Mouse (Mus musculus): ENCODE measurements around the gene Ifrd2. TPM values are rescaled to one million over a fixed set of nuclear protein-coding genes. Genes with fewer than 3 reads are reported as not detected.

Ifrd2 gene
- polyA plus RNA-seq, 1 experiment from 2014 or later: 44.6 TPM

GRCm38 (mm10) chr9:107598385-107598784, 10.9 kb downstream of the Ifrd2 start:
- ATAC-seq (ENCODE audit: insufficient number of reproducible peaks, insufficient read depth, low FRiP score, low read depth): no peak
- 0 out of 2 replicates have a peak, but pooled peaks cover 3% of the 10 kb centered on the region for H3K27me3 ChIP-seq (ENCODE audit: control insufficient read depth, insufficient read depth, low read length)
- 82% methylated on average over 5 of the region's 5 CpGs for WGBS
- no peaks in the 10 kb centered on the region for H3K9me3 ChIP-seq (ENCODE audit: control insufficient read depth, low read length)
- H3K9ac ChIP-seq (ENCODE audit: low read length): no peak overlapping the region
- H3K4me2 ChIP-seq (ENCODE audit: low read length): no peak overlapping the region
- H3K36me3 ChIP-seq (ENCODE audit: control insufficient read depth, insufficient read depth, low read length): peaks cover 19% of the 10 kb centered on the region
- no peak overlapping the region for H3K4me3 ChIP-seq (ENCODE audit: control insufficient read depth in 1 of 2, insufficient read depth in 1 of 2, low read depth in 1 of 2, low read length in 2 of 2)
- H3K27ac ChIP-seq (replicated peaks in 1 of 2; ENCODE audit: control insufficient read depth in 1 of 2, insufficient read depth in 1 of 2, low read depth in 2 of 2, low read length in 2 of 2): 0 out of 4 replicates have a peak overlapping the region, but pooled peaks of 1 of the 2 experiments have one; percentile 97
- H3K4me1 ChIP-seq (ENCODE audit: control insufficient read depth in 2 of 2, insufficient read depth in 2 of 2, low read length in 2 of 2): peaks cover 22 to 23% of the 10 kb centered on the region in 2 experiments

DNA sequence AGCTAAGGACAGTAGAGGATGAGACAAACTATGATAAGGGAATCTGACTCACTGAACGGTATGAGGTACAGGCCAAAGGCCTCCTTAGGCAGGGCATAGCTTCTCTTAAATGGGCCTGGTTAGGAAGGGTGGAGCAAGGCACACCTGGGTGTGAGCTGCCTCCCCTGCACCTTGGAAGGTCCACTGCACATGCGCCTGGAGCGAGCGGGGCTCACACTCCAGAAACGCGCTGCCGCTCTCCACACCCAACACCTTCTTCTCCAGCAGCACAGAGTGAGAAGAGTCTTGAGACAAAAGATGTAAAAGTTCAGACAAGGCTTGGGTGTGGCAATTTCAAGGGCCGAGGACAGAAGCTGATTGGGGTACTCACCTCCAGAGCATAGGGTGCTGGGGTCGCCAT, 12.0 kb downstream of the Ifrd2 start:
- Histone ChIP-seq H3K27me3 (ENCODE audit: control insufficient read depth, insufficient read depth, low read length) (0 out of 2 replicates have a peak, but pooled peaks cover 3% of the 10 kb centered on the region), H3K4me1 (ENCODE audit: control insufficient read depth in 2 of 2, insufficient read depth in 2 of 2, low read length in 2 of 2) (peaks cover 18 to 27% of the 10 kb centered on the region in 2 experiments), H3K4me3 (ENCODE audit: control insufficient read depth in 1 of 2, insufficient read depth in 1 of 2, low read depth in 1 of 2, low read length in 2 of 2) (no peak overlapping the region), H3K9me3 (ENCODE audit: control insufficient read depth, low read length) (no peaks in the 10 kb centered on the region), H3K36me3 (ENCODE audit: control insufficient read depth, insufficient read depth, low read length) (peaks cover 9% of the 10 kb centered on the region; the same call in 1 of the 2 replicates), H3K9ac (ENCODE audit: low read length) (no peak overlapping the region), H3K4me2 (ENCODE audit: low read length) (no peak overlapping the region), H3K27ac (replicated peaks in 1 of 2; ENCODE audit: control insufficient read depth in 1 of 2, insufficient read depth in 1 of 2, low read depth in 2 of 2, low read length in 2 of 2) (no peak overlapping the region)
- ATAC-seq (ENCODE audit: insufficient number of reproducible peaks, insufficient read depth, low FRiP score, low read depth): no peak
- 74% methylated on average over 9 of the region's 9 CpGs for WGBS

DNA sequence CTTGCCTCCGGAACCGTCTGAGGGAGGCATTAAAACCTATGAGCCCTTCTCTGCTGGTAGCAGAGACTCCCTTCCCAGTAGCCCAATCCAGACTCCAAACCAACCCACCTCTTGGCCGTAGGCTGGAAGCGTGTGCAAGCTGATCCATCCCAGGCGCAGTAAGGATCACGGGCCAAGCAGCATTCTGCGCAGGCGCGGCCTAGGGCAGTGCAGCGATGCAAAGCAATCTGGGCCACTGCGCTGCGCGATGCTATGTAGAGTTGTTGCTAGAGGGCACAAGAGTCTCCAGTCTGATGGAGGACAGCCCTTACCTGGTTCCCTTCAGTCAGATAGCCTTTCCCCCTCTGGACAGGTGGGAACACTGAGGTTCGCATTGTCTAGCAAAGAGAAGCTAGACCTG, 12.4 kb downstream of the Ifrd2 start:
- Histone ChIP-seq H3K4me2 (ENCODE audit: low read length) (no peak overlapping the region), H3K27ac (replicated peaks in 1 of 2; ENCODE audit: control insufficient read depth in 1 of 2, insufficient read depth in 1 of 2, low read depth in 2 of 2, low read length in 2 of 2) (no peak overlapping the region), H3K4me1 (ENCODE audit: control insufficient read depth in 2 of 2, insufficient read depth in 2 of 2, low read length in 2 of 2) (peaks cover 22 to 31% of the 10 kb centered on the region in 2 experiments), H3K9ac (ENCODE audit: low read length) (no peak overlapping the region), H3K9me3 (ENCODE audit: control insufficient read depth, low read length) (no peaks in the 10 kb centered on the region), H3K4me3 (ENCODE audit: control insufficient read depth in 1 of 2, insufficient read depth in 1 of 2, low read depth in 1 of 2, low read length in 2 of 2) (no peak overlapping the region), H3K27me3 (ENCODE audit: control insufficient read depth, insufficient read depth, low read length) (0 out of 2 replicates have a peak, but pooled peaks cover 3% of the 10 kb centered on the region), H3K36me3 (ENCODE audit: control insufficient read depth, insufficient read depth, low read length) (0 out of 2 replicates have a peak, but pooled peaks cover 5% of the 10 kb centered on the region)
- 60% methylated on average over 14 of the region's 14 CpGs for WGBS
- no peak for ATAC-seq (ENCODE audit: insufficient number of reproducible peaks, insufficient read depth, low FRiP score, low read depth)

- 74% methylated on average over 12 of the region's 12 CpGs for WGBS
- H3K4me1 ChIP-seq (ENCODE audit: control insufficient read depth in 2 of 2, insufficient read depth in 2 of 2, low read length in 2 of 2): peaks cover 24 to 34% of the 10 kb centered on the region in 2 experiments
- no peak for ATAC-seq (ENCODE audit: insufficient number of reproducible peaks, insufficient read depth, low FRiP score, low read depth)
- H3K36me3 ChIP-seq (ENCODE audit: control insufficient read depth, insufficient read depth, low read length): 0 out of 2 replicates have a peak, but pooled peaks cover 2% of the 10 kb centered on the region
- H3K4me2 ChIP-seq (ENCODE audit: low read length): no peak overlapping the region
- 0 out of 2 replicates have a peak, but pooled peaks cover 3% of the 10 kb centered on the region for H3K27me3 ChIP-seq (ENCODE audit: control insufficient read depth, insufficient read depth, low read length)
- H3K9ac ChIP-seq (ENCODE audit: low read length): no peak overlapping the region
- H3K9me3 ChIP-seq (ENCODE audit: control insufficient read depth, low read length): no peaks in the 10 kb centered on the region
- H3K27ac ChIP-seq (replicated peaks in 1 of 2; ENCODE audit: control insufficient read depth in 1 of 2, insufficient read depth in 1 of 2, low read depth in 2 of 2, low read length in 2 of 2): no peak overlapping the region
- no peak overlapping the region for H3K4me3 ChIP-seq (ENCODE audit: control insufficient read depth in 1 of 2, insufficient read depth in 1 of 2, low read depth in 1 of 2, low read length in 2 of 2)
These were observed 13.3 kb downstream of the Ifrd2 start for GRCm38 (mm10) chr9:107600745-107601144.

GRCm38 (mm10) chr9:107601275-107601674, 13.8 kb downstream of the Ifrd2 start:
- Histone ChIP-seq H3K4me2 (ENCODE audit: low read length) (no peak overlapping the region), H3K9me3 (ENCODE audit: control insufficient read depth, low read length) (no peaks in the 10 kb centered on the region), H3K9ac (ENCODE audit: low read length) (no peak overlapping the region), H3K36me3 (ENCODE audit: control insufficient read depth, insufficient read depth, low read length) (no peaks in the 10 kb centered on the region), H3K27ac (replicated peaks in 1 of 2; ENCODE audit: control insufficient read depth in 1 of 2, insufficient read depth in 1 of 2, low read depth in 2 of 2, low read length in 2 of 2) (no peak overlapping the region), H3K4me1 (ENCODE audit: control insufficient read depth in 2 of 2, insufficient read depth in 2 of 2, low read length in 2 of 2) (peaks cover 21 to 36% of the 10 kb centered on the region in 2 experiments), H3K4me3 (ENCODE audit: control insufficient read depth in 1 of 2, insufficient read depth in 1 of 2, low read depth in 1 of 2, low read length in 2 of 2) (no peak overlapping the region), H3K27me3 (ENCODE audit: control insufficient read depth, insufficient read depth, low read length) (0 out of 2 replicates have a peak, but pooled peaks cover 3% of the 10 kb centered on the region)
- no peak for ATAC-seq (ENCODE audit: insufficient number of reproducible peaks, insufficient read depth, low FRiP score, low read depth)
- WGBS: 84% methylated on average over 11 of the region's 11 CpGs

DNA sequence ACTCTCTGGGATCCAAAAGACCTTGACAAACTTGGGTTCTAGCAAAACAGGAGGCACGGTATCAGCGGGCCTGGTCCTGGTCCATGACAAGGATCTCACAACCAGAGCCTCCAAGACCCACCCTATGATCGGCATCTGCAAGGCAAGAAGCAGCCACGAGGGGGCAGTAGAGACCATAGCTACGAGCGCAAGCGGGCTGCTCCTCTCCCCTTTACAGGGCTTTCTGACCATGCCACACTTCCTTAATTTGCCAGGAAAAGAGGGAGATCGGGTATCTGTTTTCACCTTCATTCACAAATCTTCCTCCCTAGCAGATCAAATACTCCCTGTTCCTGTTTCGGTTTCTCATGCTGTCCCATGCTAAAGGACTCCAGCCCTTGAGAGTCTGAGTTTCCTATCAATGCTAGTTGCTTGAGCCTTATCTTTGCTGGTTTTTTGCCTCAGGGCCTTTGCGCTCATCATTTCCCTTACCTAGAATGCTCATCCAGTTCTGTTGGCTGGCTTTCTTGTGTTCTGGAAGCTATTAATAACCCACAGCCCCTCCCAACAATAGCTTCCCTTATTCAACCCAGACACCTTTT, 14.7 kb downstream of the Ifrd2 start:
- Histone ChIP-seq H3K4me1 (ENCODE audit: control insufficient read depth in 2 of 2, insufficient read depth in 2 of 2, low read length in 2 of 2) (peaks cover 23 to 40% of the 10 kb centered on the region in 2 experiments), H3K4me2 (ENCODE audit: low read length) (peak overlapping the region; percentile 27; the same call in 1 of the 2 replicates), H3K27me3 (ENCODE audit: control insufficient read depth, insufficient read depth, low read length) (0 out of 2 replicates have a peak, but pooled peaks cover 3% of the 10 kb centered on the region), H3K9ac (ENCODE audit: low read length) (peak overlapping the region; percentile 58), H3K9me3 (ENCODE audit: control insufficient read depth, low read length) (no peaks in the 10 kb centered on the region), H3K36me3 (ENCODE audit: control insufficient read depth, insufficient read depth, low read length) (no peaks in the 10 kb centered on the region), H3K27ac (replicated peaks in 1 of 2; ENCODE audit: control insufficient read depth in 1 of 2, insufficient read depth in 1 of 2, low read depth in 2 of 2, low read length in 2 of 2) (peak overlapping the region in 1 of 2 experiments; percentile 24; a peak in 2 of 4 replicates), H3K4me3 (ENCODE audit: control insufficient read depth in 1 of 2, insufficient read depth in 1 of 2, low read depth in 1 of 2, low read length in 2 of 2) (no peak overlapping the region)
- 2% methylated on average over 10 of the region's 10 CpGs for WGBS
- ATAC-seq (ENCODE audit: insufficient number of reproducible peaks, insufficient read depth, low FRiP score, low read depth): no peak

DNA sequence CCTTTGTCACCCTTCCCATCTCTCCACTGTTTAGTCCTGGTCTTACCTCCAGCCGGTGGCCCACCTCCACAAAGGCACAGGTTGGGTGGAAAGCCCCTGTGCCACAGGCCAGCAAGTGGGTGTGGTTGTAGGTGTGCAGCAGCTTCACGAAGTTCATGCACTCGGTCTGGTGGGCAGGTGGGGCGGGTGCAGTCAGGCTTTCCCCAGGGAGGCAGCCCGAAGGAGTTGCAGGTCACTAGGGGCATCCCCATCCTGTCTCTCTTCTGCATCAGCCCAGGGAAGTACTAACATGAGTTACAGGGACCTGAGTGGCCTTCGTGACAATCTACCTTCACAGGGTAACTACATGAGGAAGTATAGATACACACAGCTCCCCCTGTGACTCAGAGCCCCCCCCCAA, 15.8 kb downstream of the Ifrd2 start:
- no peak for ATAC-seq (ENCODE audit: insufficient number of reproducible peaks, insufficient read depth, low FRiP score, low read depth)
- Histone ChIP-seq H3K9ac (ENCODE audit: low read length) (no peak overlapping the region), H3K9me3 (ENCODE audit: control insufficient read depth, low read length) (no peaks in the 10 kb centered on the region), H3K4me1 (ENCODE audit: control insufficient read depth in 2 of 2, insufficient read depth in 2 of 2, low read length in 2 of 2) (peaks cover 28 to 44% of the 10 kb centered on the region in 2 experiments), H3K4me2 (ENCODE audit: low read length) (no peak overlapping the region), H3K36me3 (ENCODE audit: control insufficient read depth, insufficient read depth, low read length) (no peaks in the 10 kb centered on the region), H3K4me3 (ENCODE audit: control insufficient read depth in 1 of 2, insufficient read depth in 1 of 2, low read depth in 1 of 2, low read length in 2 of 2) (no peak overlapping the region), H3K27me3 (ENCODE audit: control insufficient read depth, insufficient read depth, low read length) (0 out of 2 replicates have a peak, but pooled peaks cover 3% of the 10 kb centered on the region), H3K27ac (replicated peaks in 1 of 2; ENCODE audit: control insufficient read depth in 1 of 2, insufficient read depth in 1 of 2, low read depth in 2 of 2, low read length in 2 of 2) (no peak overlapping the region)
- WGBS: 74% methylated on average over 6 of the region's 6 CpGs

All from heart, embryonic 14.5 days (tissue).